Mouse (Mus musculus) intestine, embryonic 14.5 days (tissue): Measurements from ENCODE around the gene Rabepk. TPM values are rescaled to one million over a fixed set of nuclear protein-coding genes. Genes with fewer than 3 reads are reported as not detected.
A peak's percentile ranks its signal among the peaks of the same experiment; 100 is the strongest.

Experiments used
- ATAC-seq: fragments of 200-750 bp; cut with Nextera tagmentation; replicated peaks from 2 replicates; pipeline ENCODE4 v1.8.0; 2017; ENCODE audit warnings: low read depth, moderate number of reproducible peaks, moderate TSS enrichment, moderate library complexity; ENCODE audit not compliant: low FRiP score, low TSS enrichment
- DNase-seq: peaks from one replicate; pipeline ENCODE4 v3.0.0-alpha.2; 2018; ENCODE audit warnings: low spot score
- H3K27ac ChIP-seq: fragments of 300-500 bp; sonication (generic); 2 replicates; pipeline ENCODE4 v1.5.1; 2014; ENCODE audit warnings: low read depth, mild to moderate bottlenecking, control low read depth
- H3K27me3 ChIP-seq: fragments of 300-500 bp; sonication (generic); replicated peaks from 2 replicates; pipeline ENCODE4 v1.6.1; 2014; ENCODE audit warnings: low read length, control low read depth; ENCODE audit not compliant: control insufficient read depth, insufficient read depth
- H3K36me3 ChIP-seq: fragments of 300-500 bp; sonication (generic); 2 replicates; pipeline ENCODE4 v1.6.1; 2014; ENCODE audit warnings: low read length, control low read depth; ENCODE audit not compliant: control insufficient read depth, insufficient read depth
- H3K4me1 ChIP-seq: fragments of 300-500 bp; sonication (generic); replicated peaks from 2 replicates; pipeline ENCODE4 v1.6.1; 2014; ENCODE audit warnings: low read length, control low read depth, mixed read lengths; ENCODE audit not compliant: control insufficient read depth, insufficient read depth
- H3K4me2 ChIP-seq: fragments of 300-500 bp; sonication (generic); 2 replicates; pipeline ENCODE4 v1.6.1; 2014; ENCODE audit warnings: low read length
- H3K4me3 ChIP-seq: fragments of 300-500 bp; sonication (generic); 2 replicates; pipeline ENCODE4 v1.5.1; 2014; ENCODE audit warnings: low read depth, low read length, control low read depth, mixed read lengths
- H3K9ac ChIP-seq: fragments of 300-500 bp; sonication (generic); 2 replicates; pipeline ENCODE4 v1.6.1; 2014; ENCODE audit warnings: mild to moderate bottlenecking, low read length
- H3K9me3 ChIP-seq: fragments of 300-500 bp; sonication (generic); 2 replicates; pipeline ENCODE4 v1.6.1; 2016; ENCODE audit warnings: low read length, control low read depth; ENCODE audit not compliant: control insufficient read depth
- WGBS: fragments of 180-500 bp; shearing (Covaris S2); extraction: QIAGEN DNeasy Blood & Tissue Kit; methylation state at CpG from one replicate; pipeline ENCODE4 v1.1.7; 2014; 5-methylcytosine and 5-hydroxymethylcytosine counted together
- polyA plus RNA-seq: library from polyadenylated mRNA; unstranded; fragments of >200 nt; fragmentation: Nextera tagmentation; extraction: Ambion mirVana; gene quantifications from 2 replicates; pipeline ENCODE4 v1.2.1, GENCODE M21; 2014

Gene Rabepk
- polyA plus RNA-seq, 1 experiment from 2014 or later = 48.8 TPM

GRCm38 (mm10) chr2:34777237-34777868 lies 22.4 kb downstream of the Rabepk start:
- WGBS = 65% methylated on average over 1 of the region's 1 CpGs
- Histone ChIP-seq H3K4me1 (peaks cover 39% of the 10 kb centered on the region), H3K36me3 (peaks cover 86% of the 10 kb centered on the region), H3K4me2 (peak overlapping the region; percentile 72), H3K4me3 (no peak overlapping the region), H3K9me3 (no peaks in the 10 kb centered on the region), H3K27me3 (no peaks in the 10 kb centered on the region), H3K27ac (no peak overlapping the region), H3K9ac (no peak overlapping the region)
- no peak for ATAC-seq
- DNase-seq = no peak

GRCm38 (mm10) chr2:34774493-34774892 lies 25.2 kb downstream of the Rabepk start:
- ATAC-seq (no peak), DNase-seq (no peak)
- H3K9me3 ChIP-seq = no peaks in the 10 kb centered on the region
- peaks cover 71% of the 10 kb centered on the region for H3K36me3 ChIP-seq
- H3K27ac ChIP-seq = no peak overlapping the region
- H3K4me2 ChIP-seq = peak overlapping the region; percentile 72
- WGBS = 91% methylated on average over 6 of the region's 6 CpGs
- peak overlapping the region; percentile 100 for H3K4me3 ChIP-seq
- no peaks in the 10 kb centered on the region for H3K27me3 ChIP-seq
- peaks cover 43% of the 10 kb centered on the region for H3K4me1 ChIP-seq
- H3K9ac ChIP-seq = peak overlapping the region; percentile 14; the same call in 1 of the 2 replicates

- peak overlapping the region; percentile 100 for H3K4me3 ChIP-seq
- peaks cover 62% of the 10 kb centered on the region for H3K36me3 ChIP-seq
- H3K27me3 ChIP-seq = no peaks in the 10 kb centered on the region
- DNase-seq (no peak), ATAC-seq (no peak)
- peak overlapping the region; percentile 99; the same call in 1 of the 2 replicates for H3K9ac ChIP-seq
- 92% methylated on average over 4 of the region's 4 CpGs for WGBS
- H3K9me3 ChIP-seq = no peaks in the 10 kb centered on the region
- no peak overlapping the region for H3K27ac ChIP-seq
- H3K4me1 ChIP-seq = peaks cover 43% of the 10 kb centered on the region
- H3K4me2 ChIP-seq = peak overlapping the region; percentile 72
These were observed 26.0 kb downstream of the Rabepk start for GRCm38 (mm10) chr2:34773673-34774072.

- Histone ChIP-seq H3K9me3 (no peaks in the 10 kb centered on the region), H3K36me3 (peaks cover 51% of the 10 kb centered on the region), H3K4me1 (peaks cover 43% of the 10 kb centered on the region), H3K27me3 (no peaks in the 10 kb centered on the region), H3K9ac (peak overlapping the region; percentile 99), H3K4me3 (peak overlapping the region; percentile 100), H3K27ac (peak overlapping the region; percentile 94), H3K4me2 (peak overlapping the region; percentile 72)
- DNase-seq (no peak), ATAC-seq (peak; percentile 36; the same call in 1 of the 2 replicates)
- 3% methylated on average over 50 of the region's 50 CpGs for WGBS
These were observed 27.2 kb downstream of the Rabepk start for GRCm38 (mm10) chr2:34772252-34773235.

GRCm38 (mm10) chr2:34771368-34772226 lies 28.1 kb downstream of the Rabepk start, which contains the start of gene Hspa5:
Gene Hspa5, plus strand, starts transcription at chr2:34771970.
- no peaks in the 10 kb centered on the region for H3K9me3 ChIP-seq
- peak within 1 kb of the TSS; percentile 100 for H3K4me3 ChIP-seq
- peak within 1 kb of the TSS; percentile 99 for H3K9ac ChIP-seq
- peaks cover 42% of the 10 kb centered on the region for H3K36me3 ChIP-seq
- WGBS = under 1% methylated on average over 60 of the region's 60 CpGs
- no peaks in the 10 kb centered on the region for H3K27me3 ChIP-seq
- DNase-seq = peak; percentile 100
- ATAC-seq = peak; percentile 100
- peak within 1 kb of the TSS; percentile 94 for H3K27ac ChIP-seq
- peak within 1 kb of the TSS; percentile 89 for H3K4me2 ChIP-seq
- H3K4me1 ChIP-seq = peaks cover 39% of the 10 kb centered on the region

- ATAC-seq = no peak
These were observed 28.8 kb downstream of the Rabepk start for GRCm38 (mm10) chr2:34770951-34771350.

GRCm38 (mm10) chr2:34770049-34770448 lies 29.7 kb downstream of the Rabepk start:
- H3K9me3 ChIP-seq = no peaks in the 10 kb centered on the region
- H3K36me3 ChIP-seq = peaks cover 27% of the 10 kb centered on the region
- 0 out of 2 replicates have a peak overlapping the region, but pooled peaks have one; percentile 100 for H3K4me3 ChIP-seq
- no peak overlapping the region for H3K9ac ChIP-seq
- H3K4me1 ChIP-seq = peaks cover 25% of the 10 kb centered on the region
- 88% methylated on average over 2 of the region's 2 CpGs for WGBS
- no peaks in the 10 kb centered on the region for H3K27me3 ChIP-seq
- H3K4me2 ChIP-seq = peak overlapping the region; percentile 89
- no peak for DNase-seq
- H3K27ac ChIP-seq = no peak overlapping the region
- no peak for ATAC-seq

More at GRCm38 (mm10) chr2:34770951-34771350, 28.8 kb downstream of the Rabepk start:
- DNase-seq = no peak
- WGBS = 2% methylated on average over 6 of the region's 6 CpGs
- H3K9me3 ChIP-seq = no peaks in the 10 kb centered on the region
- peak overlapping the region; percentile 89 for H3K4me2 ChIP-seq
- H3K27me3 ChIP-seq = no peaks in the 10 kb centered on the region
- H3K27ac ChIP-seq = peak overlapping the region; percentile 89
- peak overlapping the region; percentile 95 for H3K9ac ChIP-seq
- peaks cover 36% of the 10 kb centered on the region for H3K36me3 ChIP-seq
- peaks cover 34% of the 10 kb centered on the region for H3K4me1 ChIP-seq
- peak overlapping the region; percentile 100 for H3K4me3 ChIP-seq

GRCm38 (mm10) chr2:34764801-34765200 lies 34.9 kb downstream of the Rabepk start:
- Histone ChIP-seq H3K4me2 (no peak overlapping the region), H3K36me3 (no peaks in the 10 kb centered on the region)
- 57% methylated on average over 12 of the region's 12 CpGs for WGBS

More at GRCm38 (mm10) chr2:34764801-34765200, 34.9 kb downstream of the Rabepk start:
- no peak overlapping the region for H3K4me3 ChIP-seq
- no peak overlapping the region for H3K27ac ChIP-seq
- H3K27me3 ChIP-seq = no peaks in the 10 kb centered on the region
- ATAC-seq (no peak), DNase-seq (no peak)
- H3K4me1 ChIP-seq = no peaks in the 10 kb centered on the region
- H3K9ac ChIP-seq = no peak overlapping the region
- no peaks in the 10 kb centered on the region for H3K9me3 ChIP-seq
